Mouse (Mus musculus): ENCODE results near the gene Btbd16.
A peak's percentile ranks its signal among the peaks of the same experiment; 100 is the strongest.

Gene Btbd16

GRCm38 (mm10) chr7:130864711-130865110, 90.8 kb downstream of the Btbd16 start:
- DNase-seq (ENCODE audit: low spot score) = no peak

GRCm38 (mm10) chr7:130865613-130866591, 92.0 kb downstream of the Btbd16 start, which contains the start of gene Plekha1:
TSS of gene Plekha1 (plus strand) at chr7:130865756.
- DNase-seq (ENCODE audit: low spot score) = peak; percentile 99

GRCm38 (mm10) chr7:130866640-130867039, 92.8 kb downstream of the Btbd16 start:
- DNase-seq (ENCODE audit: low spot score) = no peak

- DNase-seq (ENCODE audit: low spot score) = no peak
Observed at GRCm38 (mm10) chr7:130867256-130867655, 93.4 kb downstream of the Btbd16 start.

Data from lung, postnatal 25 days (tissue).